Mouse (Mus musculus): ENCODE measurements around the gene Fam189b.
"Not testable (repeated sequence)": the region's sequence is repeated elsewhere in the genome, so short reads cannot be mapped to it uniquely, and the experiment has no call there.

Gene Fam189b

DNA sequence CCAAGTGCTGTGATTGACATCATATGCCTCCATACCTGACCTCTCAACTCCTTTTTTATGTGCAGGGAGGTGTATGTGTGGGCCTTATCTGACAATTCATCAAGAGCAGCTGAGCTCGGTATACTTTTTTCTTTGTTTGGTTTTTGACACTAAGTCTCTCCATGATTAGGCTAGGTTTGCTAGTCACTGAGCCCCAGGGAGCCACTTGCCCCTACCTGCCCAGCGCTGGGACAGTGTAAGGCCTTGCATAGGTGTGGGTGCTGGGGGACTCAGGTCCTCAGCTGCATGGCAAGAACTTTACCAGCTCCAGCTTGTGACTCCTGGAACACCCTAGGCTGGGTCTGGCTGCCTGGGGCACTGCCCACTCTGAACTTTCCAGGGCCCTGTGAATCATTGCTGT is 23.8 kb downstream of the Fam189b start:
- DNase-seq, result no peak

DNA sequence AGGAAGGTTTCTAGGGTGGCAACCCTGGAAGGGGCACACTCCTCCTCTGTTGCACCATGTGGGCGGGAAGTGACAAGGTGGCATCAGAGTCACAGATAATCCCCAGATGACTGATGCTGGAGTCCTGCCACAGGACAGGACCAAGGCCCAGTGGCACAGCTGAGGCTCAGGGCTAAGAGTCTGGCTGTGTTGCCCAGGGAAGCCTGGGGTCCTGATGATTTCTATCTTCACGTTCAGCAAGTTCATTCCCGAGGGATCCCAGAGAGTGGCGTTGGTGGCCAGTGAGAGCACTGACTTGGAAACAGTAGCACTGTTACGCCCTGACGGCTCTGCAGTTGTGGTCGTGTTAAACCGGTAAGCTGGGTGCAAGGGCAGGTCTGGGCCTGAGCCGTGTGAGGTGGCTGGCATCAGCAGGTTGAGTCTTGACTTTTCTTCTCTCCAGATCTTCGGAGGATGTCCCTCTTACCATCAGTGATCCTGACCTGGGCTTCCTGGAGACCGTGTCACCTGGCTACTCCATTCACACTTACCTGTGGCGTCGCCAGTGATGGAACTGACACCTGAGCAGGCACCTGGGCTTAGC is 25.2 kb downstream of the Fam189b start:
- no peak for DNase-seq

DNA sequence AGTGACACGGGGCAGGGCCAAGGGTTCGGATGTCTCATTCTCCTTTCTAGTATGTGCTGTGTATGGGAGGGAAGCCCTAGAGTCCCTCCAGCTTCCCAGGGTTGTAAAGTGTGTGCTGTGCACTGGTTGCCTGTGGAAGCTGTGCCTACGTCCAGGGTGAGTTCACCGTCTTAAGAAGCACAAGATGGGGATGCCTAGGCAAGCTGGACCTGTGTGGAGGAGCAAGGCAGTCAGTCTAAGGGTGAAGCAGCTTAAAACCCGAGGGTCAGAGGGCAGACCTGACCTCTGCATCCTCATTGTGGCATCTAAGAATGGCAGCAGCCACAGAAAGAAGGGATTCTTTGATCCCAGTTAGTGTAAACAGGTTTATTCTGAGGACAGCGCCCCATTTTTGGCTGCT is 25.8 kb downstream of the Fam189b start:
- no peak for DNase-seq

DNA sequence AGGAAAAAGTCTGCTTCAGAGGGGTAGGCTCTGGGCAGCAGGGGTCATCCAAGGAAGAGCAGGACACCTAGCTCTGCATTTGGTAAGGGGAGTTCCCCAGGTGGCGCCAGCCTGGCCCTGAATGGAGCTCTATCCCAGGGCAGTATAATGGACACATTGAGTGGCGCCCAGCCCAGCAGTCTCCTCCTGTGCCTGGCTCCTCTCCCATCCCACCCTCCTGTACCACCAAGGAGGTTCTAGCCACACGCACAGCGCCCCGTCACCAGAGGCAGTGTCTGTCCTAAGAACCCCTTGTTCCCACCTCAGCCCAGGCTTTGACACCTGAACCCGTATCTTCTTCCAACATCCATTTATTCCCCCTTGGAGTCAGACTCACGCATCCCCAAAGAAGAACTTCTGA is 26.8 kb downstream of the Fam189b start:
- no peak for DNase-seq

DNA sequence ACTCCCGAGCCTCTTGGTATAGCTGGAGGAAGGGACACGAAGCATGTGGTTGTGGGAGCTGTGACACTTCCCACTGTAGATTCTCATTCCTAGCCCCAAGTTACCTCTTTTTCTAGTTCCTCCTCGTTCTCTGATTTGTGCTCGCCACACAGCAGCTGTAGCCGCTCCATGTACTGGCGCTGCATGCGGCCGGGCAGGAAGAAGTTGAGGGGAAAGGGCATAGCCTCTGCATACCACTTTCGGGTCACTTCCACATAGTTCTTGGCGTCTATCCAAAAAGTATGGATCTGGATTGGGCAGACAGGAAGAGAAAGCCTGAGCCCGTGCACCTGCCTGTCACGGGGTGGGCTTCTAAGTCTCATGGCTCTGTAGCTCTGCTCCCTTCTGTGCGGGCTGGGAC is 27.2 kb downstream of the Fam189b start:
- DNase-seq, result no peak

DNA sequence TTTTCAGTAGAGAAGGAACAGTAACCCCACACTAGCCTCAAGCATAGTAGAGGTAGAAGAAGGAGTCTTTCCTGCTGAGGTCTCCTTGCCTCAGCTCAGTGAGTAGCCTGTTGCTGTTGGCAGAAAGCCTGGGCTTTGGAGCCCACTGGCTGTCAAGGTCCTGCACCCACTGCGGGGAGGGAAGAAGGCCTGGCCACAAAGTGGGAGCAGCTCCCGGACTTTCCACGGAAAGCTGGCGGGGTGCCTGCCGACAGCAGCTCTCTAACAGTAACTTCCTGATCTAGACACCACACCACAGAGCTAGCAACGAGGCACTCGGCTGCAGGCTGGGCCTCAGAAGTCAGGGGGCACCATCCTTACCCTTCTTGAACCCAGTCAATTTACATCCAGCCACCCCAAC is 27.8 kb downstream of the Fam189b start:
- no peak for DNase-seq

DNA sequence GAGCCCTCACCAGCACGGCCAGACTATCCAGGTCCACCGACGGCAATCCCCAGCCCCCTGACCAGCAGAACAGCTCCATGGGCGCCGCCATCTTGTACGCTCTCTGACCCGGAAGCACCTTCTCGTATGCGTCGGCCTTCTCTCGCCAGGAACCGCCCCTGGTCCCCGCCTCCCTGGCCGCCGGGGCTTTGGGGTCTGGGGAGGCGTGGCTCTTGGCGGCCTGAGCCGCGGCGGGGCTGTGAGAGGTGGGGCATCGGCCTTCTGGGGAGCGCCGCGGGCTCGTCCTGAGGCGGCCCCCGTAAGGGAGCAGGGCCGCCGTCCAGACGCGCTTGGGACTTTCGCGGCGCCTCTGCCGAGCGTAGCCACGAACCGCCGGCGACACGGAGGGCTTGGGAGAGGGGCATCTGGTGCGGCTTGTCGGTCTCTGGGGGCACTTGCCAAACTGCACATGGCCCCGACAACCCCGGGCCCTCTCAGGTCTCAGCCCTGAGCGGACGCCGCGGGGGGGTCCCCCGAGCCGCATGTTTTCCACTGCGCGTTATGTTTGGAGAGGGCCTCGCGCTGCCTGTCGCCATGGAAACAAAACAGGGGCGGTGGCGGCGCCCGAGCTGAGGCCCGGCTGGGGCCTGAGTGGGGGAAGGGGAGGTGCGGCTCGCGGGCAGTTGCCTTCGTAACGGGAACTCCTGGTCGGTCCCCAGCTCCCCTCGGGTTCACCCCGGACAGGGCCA is 31.0 kb downstream of the Fam189b start:
- peak; percentile 92 for DNase-seq

DNA sequence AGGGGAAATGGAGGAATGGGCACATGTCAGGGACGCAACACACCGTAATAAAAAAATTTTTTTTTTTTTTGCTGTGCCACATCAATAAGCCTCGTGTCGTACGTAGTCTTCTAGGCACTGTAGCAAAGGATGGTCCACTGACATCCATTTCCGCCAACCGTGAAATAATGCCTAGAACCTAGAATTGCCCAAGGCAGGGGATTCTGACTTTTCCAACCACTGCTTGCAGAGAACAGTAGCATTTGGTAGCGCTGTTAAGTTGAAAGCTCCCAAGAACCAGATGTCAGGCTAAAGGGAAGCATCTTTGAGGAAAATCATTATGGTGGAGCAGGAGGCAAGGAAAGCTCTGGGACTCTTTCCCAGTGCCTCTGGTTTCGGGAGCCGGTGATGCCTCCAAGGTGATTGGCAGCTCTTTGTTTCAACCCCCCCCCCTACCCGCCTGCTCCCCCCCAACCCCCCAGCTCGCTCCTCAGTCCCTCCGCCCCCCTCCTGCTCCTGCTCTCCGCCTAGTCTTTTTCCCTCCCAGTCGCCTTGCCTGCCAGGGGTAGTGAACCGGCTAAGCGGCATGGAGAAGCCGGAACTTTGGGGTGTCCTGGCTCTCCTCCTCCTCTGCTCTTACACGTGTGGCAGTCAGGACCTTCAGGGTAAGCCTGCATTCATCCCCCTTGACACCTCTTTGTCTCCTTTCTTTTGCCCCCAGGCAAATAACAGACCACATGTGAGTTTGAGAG is 31.9 kb downstream of the Fam189b start, which contains the start of gene Thbs3:
TSS of gene Thbs3 (plus strand) at position 500 of the 731 bp plus-strand sequence.
- no peak for DNase-seq

DNA sequence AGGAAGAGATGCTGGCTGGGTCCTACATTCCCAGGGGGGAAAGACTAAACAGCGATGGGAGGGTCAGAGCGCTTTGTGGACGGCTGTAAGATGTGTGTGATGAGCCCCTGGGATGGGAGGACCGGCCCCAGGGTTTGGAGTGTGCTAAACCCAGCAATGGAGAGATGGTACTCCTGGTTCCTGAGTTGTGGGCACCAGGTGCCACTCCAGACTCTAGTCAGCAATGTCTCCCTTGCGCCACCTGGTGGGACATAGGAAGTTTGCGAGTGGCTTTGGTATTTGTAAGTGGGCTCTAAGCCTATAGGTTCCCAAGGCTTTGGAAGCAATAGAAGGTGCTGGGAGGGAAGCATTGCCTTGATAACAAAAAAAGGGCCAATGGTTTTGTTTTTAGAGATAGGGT is 32.9 kb downstream of the Fam189b start:
- DNase-seq, result peak; percentile 83

DNA sequence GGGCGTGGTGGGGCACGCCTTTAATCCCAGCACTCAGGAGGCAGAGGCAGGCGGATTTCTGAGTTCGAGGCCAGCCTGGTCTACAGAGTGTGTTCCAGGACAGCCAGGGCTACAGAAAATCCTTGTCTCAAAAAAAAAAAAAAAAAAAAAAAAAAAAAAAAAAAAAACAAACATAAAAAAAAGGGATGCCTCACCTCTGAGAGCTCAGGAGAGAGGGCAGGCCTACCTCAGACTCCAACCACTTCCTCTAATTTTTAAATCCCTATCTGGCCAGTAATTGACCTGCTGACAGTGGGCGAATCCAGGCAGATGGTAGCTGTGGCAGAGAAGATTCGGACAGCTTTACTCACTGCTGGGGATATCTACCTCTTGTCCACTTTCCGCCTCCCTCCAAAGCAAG is 33.5 kb downstream of the Fam189b start:
- DNase-seq, result not testable (repeated sequence)

DNA sequence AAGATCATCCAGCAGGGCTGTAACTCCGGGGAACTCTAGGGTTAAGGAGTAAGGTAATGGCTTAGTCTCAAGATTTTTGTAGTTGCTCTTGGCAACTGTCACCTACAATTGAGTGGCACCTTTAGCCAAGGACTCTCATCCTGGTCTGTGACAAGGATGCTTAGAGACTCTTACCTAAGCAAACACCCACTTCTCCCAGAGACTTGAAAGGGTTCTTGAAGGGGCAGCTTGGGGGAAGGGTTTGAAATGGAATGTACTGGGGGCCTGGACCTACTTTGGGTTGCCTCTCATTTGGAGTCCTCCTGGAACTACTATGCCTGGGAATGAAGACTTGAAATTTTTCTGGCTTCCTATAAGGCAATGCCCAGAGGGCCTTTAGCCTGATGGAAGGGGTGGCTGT is 35.3 kb downstream of the Fam189b start:
- DNase-seq, result no peak

DNA sequence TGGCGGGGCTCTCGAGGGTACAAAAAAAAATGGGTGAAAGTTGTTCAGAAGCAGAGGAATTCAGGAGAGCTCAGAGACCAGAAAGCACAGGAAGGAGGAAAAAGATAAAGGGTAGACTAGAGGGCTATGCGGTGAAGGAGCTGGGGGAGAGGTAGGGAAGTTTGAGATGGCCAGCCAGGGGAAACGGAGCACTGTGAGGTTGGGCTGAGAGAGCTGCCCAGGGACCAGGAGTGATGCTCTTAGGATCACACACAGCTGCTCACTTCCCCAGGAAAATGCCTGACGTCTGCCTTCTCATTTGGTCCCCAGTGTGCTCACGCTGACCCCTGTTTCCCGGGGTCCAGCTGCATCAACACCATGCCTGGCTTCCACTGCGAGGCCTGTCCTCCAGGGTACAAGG is 36.6 kb downstream of the Fam189b start:
- no peak for DNase-seq

DNA sequence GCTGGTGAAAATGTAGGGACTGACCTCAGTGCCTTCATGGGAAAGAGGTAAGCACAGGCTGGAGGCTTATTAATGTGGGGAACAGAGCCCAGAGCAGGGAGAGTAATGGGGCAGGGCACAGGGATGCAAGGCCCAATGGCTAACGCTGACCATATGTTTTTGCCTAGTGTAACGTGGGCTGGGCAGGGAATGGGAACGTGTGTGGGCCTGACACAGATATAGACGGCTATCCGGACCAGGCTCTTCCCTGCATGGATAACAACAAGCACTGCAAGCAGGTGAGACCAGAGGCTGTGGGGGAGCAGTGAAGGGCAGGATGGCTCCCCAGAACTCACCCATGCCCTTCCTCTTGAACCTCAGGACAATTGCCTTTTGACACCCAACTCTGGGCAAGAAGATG is 38.2 kb downstream of the Fam189b start:
- DNase-seq, result no peak

DNA sequence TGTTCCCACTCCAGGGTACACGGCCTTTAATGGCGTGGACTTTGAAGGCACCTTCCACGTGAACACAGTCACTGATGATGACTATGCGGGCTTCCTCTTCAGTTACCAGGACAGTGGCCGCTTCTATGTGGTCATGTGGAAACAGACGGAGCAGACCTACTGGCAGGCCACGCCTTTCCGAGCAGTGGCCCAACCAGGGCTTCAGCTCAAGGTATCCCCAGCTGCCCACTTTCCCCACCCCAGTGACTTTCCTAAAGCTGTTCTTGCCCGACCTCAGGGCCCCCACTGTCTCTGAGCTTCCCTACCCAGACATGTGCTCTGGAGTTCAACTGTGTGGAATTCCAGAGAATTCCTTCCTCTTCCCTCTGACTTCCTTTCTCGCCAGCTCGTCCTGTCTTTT is 41.9 kb downstream of the Fam189b start:
- no peak for DNase-seq

DNA sequence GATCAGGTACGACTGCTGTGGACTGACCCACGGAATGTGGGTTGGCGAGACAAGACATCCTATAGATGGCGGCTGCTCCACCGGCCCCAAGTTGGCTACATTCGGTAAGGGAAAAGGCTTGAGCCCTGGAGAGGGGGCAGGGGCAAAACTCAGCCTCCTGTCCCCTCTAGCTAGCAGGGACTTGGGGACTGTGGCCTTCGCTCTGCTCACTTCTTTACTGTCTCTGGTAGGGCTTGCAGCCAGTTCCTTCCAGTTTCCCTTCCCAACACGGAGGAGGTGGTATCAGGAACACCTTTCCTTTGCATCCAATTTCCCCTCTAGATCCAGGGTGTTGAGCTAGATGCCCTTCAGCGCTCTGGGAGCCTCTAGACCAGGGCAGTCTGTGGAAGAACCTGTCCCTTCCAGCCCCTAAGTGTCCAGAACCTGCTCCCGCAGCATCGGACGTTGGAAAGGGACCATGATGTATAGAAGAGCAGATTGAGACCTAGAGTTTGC is 42.4 kb downstream of the Fam189b start:
- DNase-seq, result no peak

DNA sequence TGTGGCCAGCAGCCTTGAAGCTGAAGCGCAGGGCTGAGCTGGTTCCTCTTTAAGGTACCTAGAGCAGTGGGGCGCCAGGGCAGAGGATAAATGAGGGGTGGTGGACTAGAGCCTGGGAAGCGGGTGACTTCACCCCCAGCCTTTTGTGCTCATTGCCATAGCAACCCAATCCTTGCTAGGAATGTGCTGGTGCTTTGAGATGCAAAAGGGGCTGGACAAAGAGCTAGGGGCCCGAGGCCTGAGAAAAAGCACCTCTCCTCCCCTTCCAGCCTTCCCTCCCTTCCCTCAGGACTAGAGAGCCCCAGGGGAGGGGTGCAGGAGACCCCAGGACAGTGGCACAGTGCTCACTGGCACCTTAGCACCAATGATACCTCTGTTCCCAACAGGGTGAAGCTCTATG is 43.0 kb downstream of the Fam189b start:
- no peak for DNase-seq

DNA sequence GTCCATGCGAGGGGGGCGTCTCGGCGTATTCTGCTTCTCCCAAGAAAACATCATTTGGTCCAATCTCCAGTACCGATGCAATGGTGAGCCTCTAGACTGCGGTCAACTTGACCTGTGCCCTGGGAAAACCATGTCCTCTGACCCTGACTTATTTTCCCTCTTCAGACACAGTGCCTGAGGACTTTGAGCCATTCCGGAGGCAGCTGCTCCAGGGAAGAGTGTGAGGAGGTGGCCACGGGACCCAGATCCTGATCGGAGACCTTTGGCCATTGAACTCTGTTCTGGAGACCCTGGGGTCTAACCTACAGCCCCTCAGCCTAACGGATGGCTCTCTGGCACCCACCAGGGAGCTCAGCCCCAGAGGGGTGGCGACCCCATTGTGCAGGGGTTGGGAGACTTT is 43.4 kb downstream of the Fam189b start:
- DNase-seq, result no peak

DNA sequence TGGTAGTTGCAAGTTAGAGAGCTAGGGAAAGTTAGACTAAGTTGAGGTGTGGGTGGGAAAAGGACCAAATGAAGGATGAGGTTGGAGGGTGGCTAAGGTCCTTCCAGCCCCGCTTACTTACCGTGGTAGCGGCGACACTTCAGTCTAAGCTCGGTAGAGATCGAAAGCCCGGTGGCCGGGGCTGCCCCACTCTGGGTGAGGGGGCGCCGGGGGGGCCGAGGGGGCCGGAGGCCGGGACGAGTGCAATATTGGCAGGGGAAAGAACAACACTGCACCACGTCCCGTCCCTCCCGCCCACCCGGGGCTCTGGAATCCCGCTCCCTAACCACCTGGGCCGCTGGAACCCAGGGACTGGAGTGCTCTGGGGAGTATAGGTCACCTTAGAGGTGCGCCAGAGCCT is 44.0 kb downstream of the Fam189b start, which contains the start of gene Mtx1:
TSS of gene Mtx1 (minus strand) at position 189 of the 400 bp plus-strand sequence.
- no peak for DNase-seq

DNA sequence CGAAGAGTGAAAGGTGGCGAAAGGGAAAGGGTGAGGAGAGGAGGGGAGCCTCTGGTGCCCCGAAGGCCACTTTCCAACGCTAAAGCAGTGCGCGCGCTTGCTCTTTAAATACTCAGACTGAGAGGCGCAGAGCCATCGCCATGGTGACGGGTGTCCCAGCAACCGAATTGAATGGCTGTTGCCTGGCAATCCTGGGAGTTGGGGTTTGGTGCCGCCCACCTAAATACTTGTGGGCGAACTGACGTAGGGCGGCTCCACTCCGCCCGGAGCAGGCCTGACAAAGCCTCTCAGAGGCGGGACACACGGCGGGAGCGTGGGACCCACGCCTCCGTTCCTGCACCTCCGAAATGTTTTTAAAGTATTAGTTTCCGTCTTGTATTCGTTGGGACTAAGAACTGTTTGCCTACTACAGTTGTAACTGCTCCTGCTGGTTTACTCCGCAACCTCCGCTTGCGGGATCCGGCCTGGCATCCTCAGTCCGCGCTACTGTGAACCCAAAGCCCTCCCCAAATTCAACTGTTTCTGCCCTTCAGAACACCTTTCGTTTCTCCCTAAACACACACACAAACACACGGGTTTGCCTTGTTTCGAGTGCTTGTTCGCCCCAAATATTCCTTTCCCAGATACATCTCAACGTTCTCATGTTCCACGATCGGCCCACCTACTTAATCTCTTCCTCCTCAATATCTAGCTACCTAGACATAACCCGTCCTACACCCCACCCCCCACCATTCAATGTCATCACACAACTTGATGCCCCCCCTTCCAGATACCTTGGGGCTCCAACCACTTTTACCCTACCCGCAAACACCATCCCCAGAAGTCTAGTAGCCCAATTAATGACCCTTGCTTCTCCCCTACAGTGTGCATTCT is 44.6 kb downstream of the Fam189b start:
- peak; percentile 90 for DNase-seq

DNA sequence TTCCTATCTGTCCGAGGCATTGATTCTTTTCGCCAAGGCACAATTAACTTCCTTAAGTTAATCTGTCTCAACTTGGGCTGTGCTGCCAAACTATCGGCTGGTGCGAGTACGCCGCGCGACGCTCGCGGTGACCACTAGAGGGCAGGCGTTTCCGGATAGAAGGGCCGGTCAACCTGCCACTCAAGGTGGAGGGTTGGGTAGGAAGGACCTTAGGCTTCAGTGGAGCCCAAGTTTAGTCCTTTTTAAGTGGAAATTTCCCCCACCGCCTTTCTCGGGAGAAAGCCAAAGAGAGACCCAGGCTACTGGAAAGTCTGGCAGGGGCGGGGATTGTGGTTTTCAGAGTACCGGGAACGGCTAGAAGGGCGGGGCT is 45.2 kb downstream of the Fam189b start:
- DNase-seq, result peak; percentile 81

DNA sequence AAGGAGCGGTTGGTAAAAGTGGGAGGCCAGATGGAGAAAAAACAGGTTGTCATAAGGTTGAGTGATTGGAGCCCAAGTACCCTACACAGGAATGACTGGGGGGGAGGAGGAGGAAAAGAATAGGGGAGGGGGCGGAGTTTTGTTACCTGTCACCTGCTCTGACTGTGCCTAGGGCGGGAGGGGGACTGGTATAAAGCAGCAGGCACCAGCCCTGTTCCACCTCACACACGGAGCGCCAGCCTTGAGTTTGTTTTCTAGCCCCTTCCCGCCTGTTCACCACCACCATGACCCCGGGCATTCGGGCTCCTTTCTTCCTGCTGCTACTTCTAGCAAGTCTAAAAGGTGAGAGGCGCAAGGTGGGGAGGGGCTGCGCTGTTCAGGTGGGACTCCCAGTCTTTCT is 45.9 kb downstream of the Fam189b start, which contains the start of gene Muc1:
TSS of gene Muc1 (plus strand) at position 222 of the 400 bp plus-strand sequence.
- no peak for DNase-seq

DNA sequence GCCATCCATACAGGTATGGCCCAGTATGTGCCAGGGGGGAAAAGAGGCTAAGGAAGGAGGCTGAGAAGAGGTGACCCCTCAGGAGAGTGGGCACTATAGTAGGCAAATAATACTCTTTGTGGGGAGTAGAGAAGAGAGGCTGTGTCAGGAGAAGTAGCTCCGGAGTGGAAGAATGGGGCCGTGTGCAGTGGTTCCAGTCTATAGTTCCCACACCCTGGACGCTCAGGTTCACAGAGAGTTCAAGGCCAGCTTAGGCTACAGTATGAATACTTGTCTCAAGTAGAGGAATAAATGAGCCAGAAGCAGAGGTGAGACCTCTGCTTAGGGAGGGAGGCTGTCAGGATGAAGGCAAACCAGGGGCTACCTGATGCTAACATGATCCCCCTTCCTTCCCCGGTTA is 46.3 kb downstream of the Fam189b start:
- DNase-seq, result no peak

DNA sequence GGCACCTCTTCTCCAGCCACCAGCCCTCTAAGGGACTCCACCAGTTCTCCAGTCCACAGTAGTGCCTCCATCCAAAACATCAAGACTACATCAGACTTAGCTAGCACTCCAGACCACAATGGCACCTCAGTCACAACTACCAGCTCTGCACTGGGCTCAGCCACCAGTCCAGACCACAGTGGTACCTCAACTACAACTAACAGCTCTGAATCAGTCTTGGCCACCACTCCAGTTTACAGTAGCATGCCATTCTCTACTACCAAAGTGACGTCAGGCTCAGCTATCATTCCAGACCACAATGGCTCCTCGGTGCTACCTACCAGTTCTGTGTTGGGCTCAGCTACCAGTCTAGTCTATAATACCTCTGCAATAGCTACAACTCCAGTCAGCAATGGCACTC is 47.6 kb downstream of the Fam189b start:
- no peak for DNase-seq

Measured in right cerebral cortex, postnatal 25 days (tissue).